Mouse (Mus musculus) brown adipose tissue, adult 24 weeks (tissue): ENCODE results near the gene Il4ra. TPM values are rescaled to one million over a fixed set of nuclear protein-coding genes. Genes with fewer than 3 reads are reported as not detected.

Experiments used
- H3K27ac ChIP-seq: fragments of 200-500 bp; replicated peaks from 2 replicates; pipeline ENCODE4 v1.5.1; 2012; ENCODE audit warnings: low read depth, mild to moderate bottlenecking, low read length
- H3K4me1 ChIP-seq: fragments of 200-500 bp; 2 replicates; pipeline ENCODE4 v1.6.1; 2012; ENCODE audit warnings: low read length, mixed read lengths; ENCODE audit not compliant: control insufficient read depth, insufficient read depth, insufficient read length
- H3K4me3 ChIP-seq: fragments of 200-500 bp; 2 replicates; pipeline ENCODE4 v1.5.1; 2012; ENCODE audit warnings: low read depth, mild to moderate bottlenecking, low read length, moderate library complexity; ENCODE audit not compliant: insufficient read depth
- polyA plus RNA-seq: library from polyadenylated mRNA; stranded (reverse); fragments of >200 nt; gene quantifications from 2 replicates; pipeline ENCODE4 v1.2.4, GENCODE M21; 2012; ENCODE audit not compliant: missing spikeins, insufficient read depth, insufficient read length

Gene Il4ra
- polyA plus RNA-seq, 1 experiment = 8.6 TPM

GRCm38 (mm10) chr7:125607384-125608182 is 55.7 kb downstream of the Il4ra start:
- no peak overlapping the region for H3K4me3 ChIP-seq
- H3K4me1 ChIP-seq = 0 out of 2 replicates have a peak, but pooled peaks cover 2% of the 10 kb centered on the region
- H3K27ac ChIP-seq = no peak overlapping the region

GRCm38 (mm10) chr7:125608183-125608688 is 56.3 kb downstream of the Il4ra start:
- no peak overlapping the region for H3K27ac ChIP-seq
- H3K4me1 ChIP-seq = 0 out of 2 replicates have a peak, but pooled peaks cover 2% of the 10 kb centered on the region
- no peak overlapping the region for H3K4me3 ChIP-seq

GRCm38 (mm10) chr7:125613579-125613978 is 61.7 kb downstream of the Il4ra start:
- Histone ChIP-seq H3K4me3 (no peak overlapping the region), H3K4me1 (no peaks in the 10 kb centered on the region), H3K27ac (no peak overlapping the region)

GRCm38 (mm10) chr7:125615453-125615852 is 63.5 kb downstream of the Il4ra start:
- Histone ChIP-seq H3K27ac (no peak overlapping the region), H3K4me1 (no peaks in the 10 kb centered on the region), H3K4me3 (no peak overlapping the region)

GRCm38 (mm10) chr7:125618016-125618415 is 66.1 kb downstream of the Il4ra start:
- Histone ChIP-seq H3K4me1 (peaks cover 3% of the 10 kb centered on the region; the same call in 1 of the 2 replicates), H3K4me3 (no peak overlapping the region), H3K27ac (no peak overlapping the region)

- Histone ChIP-seq H3K4me1 (peaks cover 3% of the 10 kb centered on the region; the same call in 1 of the 2 replicates), H3K4me3 (no peak overlapping the region), H3K27ac (no peak overlapping the region)
Observed at GRCm38 (mm10) chr7:125620077-125620476, 68.2 kb downstream of the Il4ra start.

GRCm38 (mm10) chr7:125622741-125623685 is 71.1 kb downstream of the Il4ra start:
- peaks cover 3% of the 10 kb centered on the region; the same call in 1 of the 2 replicates for H3K4me1 ChIP-seq

GRCm38 (mm10) chr7:125625219-125625618 is 73.3 kb downstream of the Il4ra start:
- no peak overlapping the region for H3K4me3 ChIP-seq
- H3K4me1 ChIP-seq = peaks cover 3% of the 10 kb centered on the region; the same call in 1 of the 2 replicates

More at GRCm38 (mm10) chr7:125622741-125623685, 71.1 kb downstream of the Il4ra start:
- Histone ChIP-seq H3K27ac (peak overlapping the region; percentile 8; the same call in 1 of the 2 replicates), H3K4me3 (no peak overlapping the region)

GRCm38 (mm10) chr7:125625829-125626228 is 73.9 kb downstream of the Il4ra start:
- no peak overlapping the region for H3K27ac ChIP-seq
- no peak overlapping the region for H3K4me3 ChIP-seq
- H3K4me1 ChIP-seq = peaks cover 3% of the 10 kb centered on the region; the same call in 1 of the 2 replicates

More at GRCm38 (mm10) chr7:125625219-125625618, 73.3 kb downstream of the Il4ra start:
- H3K27ac ChIP-seq = no peak overlapping the region

Other genes with a start within 250 kb of the Il4ra start
- gene Kdm8, start 107.4 kb upstream of the Il4ra start, polyA plus RNA-seq = 2.4 and 3.1 TPM in 2 replicates
- gene Nsmce1, start 60.5 kb upstream of the Il4ra start, polyA plus RNA-seq = 30.3 and 33.1 TPM in 2 replicates
- gene Il21r, start 51.3 kb downstream of the Il4ra start, polyA plus RNA-seq = 0.58 TPM in 1 of 2 replicates, not detected in the other
- gene Gtf3c1, start 155.7 kb downstream of the Il4ra start, polyA plus RNA-seq = 12.9 and 15.2 TPM in 2 replicates
- 3.0 and 3.5 TPM in 2 replicates for gene D430042O09Rik, start 155.8 kb downstream of the Il4ra start, polyA plus RNA-seq